Mouse (Mus musculus) lung, adult 2 months (tissue): ENCODE measurements around the gene Exoc6b.

Experiments used
- CTCF ChIP-seq: fragments of 200-500 bp; IDR thresholded peaks from 2 replicates; pipeline ENCODE4 v1.5.1; 2011; ENCODE audit warnings: mild to moderate bottlenecking, low read length, control low read depth; ENCODE audit not compliant: insufficient read depth
- POLR2A ChIP-seq: fragments of 200-500 bp; IDR thresholded peaks from 2 replicates; pipeline ENCODE4 v1.6.1; 2011; ENCODE audit warnings: low read depth, mild to moderate bottlenecking, control low read depth, low read length, borderline replicate concordance; ENCODE audit errors: extremely low read depth

- TF ChIP-seq CTCF: no peak
- no peak for TF ChIP-seq POLR2A
Measured at GRCm38 (mm10) chr6:84976563-84976971, 92.7 kb downstream of the Exoc6b start.
